Mouse (Mus musculus) kidney, postnatal 0 days (tissue): Measurements from ENCODE around the gene Naa20. TPM values are rescaled to one million over a fixed set of nuclear protein-coding genes. Genes with fewer than 3 reads are reported as not detected.

ENCODE experiments used
- ATAC-seq: fragments of 200-750 bp; cut with Nextera tagmentation; replicated peaks from 2 replicates; pipeline ENCODE4 v1.8.0; 2017; ENCODE audit warnings: low read depth, moderate number of reproducible peaks, moderate TSS enrichment, moderate library complexity; ENCODE audit not compliant: low FRiP score
- DNase-seq: peaks from one replicate; pipeline ENCODE4 v3.0.0-alpha.2; 2016; ENCODE audit warnings: low spot score
- H3K27ac ChIP-seq: fragments of 300-500 bp; sonication (generic); 2 replicates; pipeline ENCODE4 v1.5.1; 2014; ENCODE audit warnings: mild to moderate bottlenecking
- H3K27me3 ChIP-seq: fragments of 300-500 bp; sonication (generic); 2 replicates; pipeline ENCODE4 v1.6.1; 2014; ENCODE audit warnings: low read length, mixed read lengths; ENCODE audit not compliant: insufficient read depth
- H3K36me3 ChIP-seq: fragments of 300-500 bp; sonication (generic); 2 replicates; pipeline ENCODE4 v1.6.1; 2014; ENCODE audit warnings: low read length, mixed read lengths; ENCODE audit not compliant: insufficient read depth
- H3K4me1 ChIP-seq: fragments of 300-500 bp; sonication (generic); replicated peaks from 2 replicates; pipeline ENCODE4 v1.6.1; 2014; ENCODE audit warnings: antibody characterized with exemption, low read length, mixed read lengths; ENCODE audit not compliant: insufficient read depth
- H3K4me2 ChIP-seq: fragments of 300-500 bp; sonication (generic); 2 replicates; pipeline ENCODE4 v1.6.1; 2014; ENCODE audit warnings: mild to moderate bottlenecking, low read length, moderate library complexity, mixed read lengths
- H3K4me3 ChIP-seq: fragments of 300-500 bp; sonication (generic); replicated peaks from 2 replicates; pipeline ENCODE4 v1.5.1; 2014; ENCODE audit warnings: low read depth, low read length
- H3K9ac ChIP-seq: fragments of 300-500 bp; sonication (generic); 2 replicates; pipeline ENCODE4 v1.6.1; 2014; ENCODE audit warnings: low read depth, low read length
- H3K9me3 ChIP-seq: fragments of 300-500 bp; sonication (generic); replicated peaks from 2 replicates; pipeline ENCODE4 v1.6.1; 2016; ENCODE audit warnings: low read length, inconsistent platforms, mixed read lengths
- CTCF ChIP-seq: IDR thresholded peaks from 2 replicates; pipeline ENCODE4 v1.5.1; 2016; ENCODE audit warnings: antibody characterized with exemption, low read depth, mild to moderate bottlenecking, moderate library complexity
- WGBS: fragments of 180-500 bp; shearing (Covaris S2); extraction: QIAGEN DNeasy Blood & Tissue Kit; methylation state at CpG from one replicate; pipeline ENCODE4 v1.1.7; 2014; 5-methylcytosine and 5-hydroxymethylcytosine counted together
- polyA plus RNA-seq: library from polyadenylated mRNA; unstranded; fragments of >200 nt; fragmentation: Nextera tagmentation; extraction: Ambion mirVana; gene quantifications from 2 replicates; pipeline ENCODE4 v1.2.1, GENCODE M21; 2015

Naa20 gene
- polyA plus RNA-seq, 1 experiment from 2014 or later: 212 TPM

GRCm38 (mm10) chr2:145882398-145882797 lies 19.5 kb upstream of the Naa20 start:
- peaks cover 57% of the 10 kb centered on the region for H3K36me3 ChIP-seq
- peak; percentile 82 for TF ChIP-seq CTCF
- DNase-seq: peak; percentile 61

GRCm38 (mm10) chr2:145884036-145884912 lies 17.6 kb upstream of the Naa20 start:
- no peak for TF ChIP-seq CTCF
- no peaks in the 10 kb centered on the region for H3K27me3 ChIP-seq
- ATAC-seq: peak; percentile 54
- H3K27ac ChIP-seq: peak overlapping the region; percentile 78
- no peaks in the 10 kb centered on the region for H3K9me3 ChIP-seq
- H3K36me3 ChIP-seq: peaks cover 38% of the 10 kb centered on the region
- no peak overlapping the region for H3K4me3 ChIP-seq
- DNase-seq: peak; percentile 41
- H3K4me2 ChIP-seq: no peak overlapping the region
- 0 out of 2 replicates have a peak overlapping the region, but pooled peaks have one; percentile 13 for H3K9ac ChIP-seq
- peaks cover 15% of the 10 kb centered on the region; the same call in 1 of the 2 replicates for H3K4me1 ChIP-seq
- 28% methylated on average over 17 of the region's 17 CpGs for WGBS

More at GRCm38 (mm10) chr2:145882398-145882797, 19.5 kb upstream of the Naa20 start:
- 21% methylated on average over 2 of the region's 2 CpGs for WGBS
- peaks cover 10% of the 10 kb centered on the region; the same call in 1 of the 2 replicates for H3K4me1 ChIP-seq
- H3K4me3 ChIP-seq: no peak overlapping the region
- H3K4me2 ChIP-seq: no peak overlapping the region
- no peak overlapping the region for H3K27ac ChIP-seq
- no peaks in the 10 kb centered on the region for H3K9me3 ChIP-seq
- no peak for ATAC-seq
- H3K27me3 ChIP-seq: no peaks in the 10 kb centered on the region
- H3K9ac ChIP-seq: no peak overlapping the region

- Histone ChIP-seq H3K27me3 (no peaks in the 10 kb centered on the region), H3K36me3 (peaks cover 35% of the 10 kb centered on the region), H3K4me2 (no peak overlapping the region), H3K9me3 (no peaks in the 10 kb centered on the region), H3K9ac (no peak overlapping the region), H3K27ac (peak overlapping the region; percentile 78), H3K4me1 (peaks cover 15% of the 10 kb centered on the region; the same call in 1 of the 2 replicates), H3K4me3 (no peak overlapping the region)
- 37% methylated on average over 14 of the region's 14 CpGs for WGBS
- ATAC-seq (no peak), DNase-seq (peak; percentile 36)
- TF ChIP-seq CTCF: no peak
These were observed 16.8 kb upstream of the Naa20 start for GRCm38 (mm10) chr2:145884913-145885785.

GRCm38 (mm10) chr2:145887937-145888765 lies 13.7 kb upstream of the Naa20 start:
- H3K27me3 ChIP-seq: no peaks in the 10 kb centered on the region
- no peak overlapping the region for H3K9ac ChIP-seq
- no peaks in the 10 kb centered on the region for H3K9me3 ChIP-seq
- H3K4me2 ChIP-seq: no peak overlapping the region
- peaks cover 15% of the 10 kb centered on the region; the same call in 1 of the 2 replicates for H3K4me1 ChIP-seq
- ATAC-seq: peak; percentile 75; the same call in 1 of the 2 replicates
- WGBS: 44% methylated on average over 14 of the region's 14 CpGs
- DNase-seq: peak; percentile 79
- no peak overlapping the region for H3K4me3 ChIP-seq
- H3K27ac ChIP-seq: peak overlapping the region; percentile 74
- TF ChIP-seq CTCF: peak; percentile 61
- H3K36me3 ChIP-seq: 0 out of 2 replicates have a peak, but pooled peaks cover 29% of the 10 kb centered on the region

- peak overlapping the region; percentile 74 for H3K27ac ChIP-seq
- no peak overlapping the region for H3K4me2 ChIP-seq
- H3K27me3 ChIP-seq: no peaks in the 10 kb centered on the region
- H3K4me3 ChIP-seq: no peak overlapping the region
- no peak overlapping the region for H3K9ac ChIP-seq
- ATAC-seq (no peak), DNase-seq (no peak)
- 42% methylated on average over 6 of the region's 6 CpGs for WGBS
- H3K36me3 ChIP-seq: 0 out of 2 replicates have a peak, but pooled peaks cover 25% of the 10 kb centered on the region
- H3K4me1 ChIP-seq: peaks cover 15% of the 10 kb centered on the region; the same call in 1 of the 2 replicates
- no peak for TF ChIP-seq CTCF
- no peaks in the 10 kb centered on the region for H3K9me3 ChIP-seq
These were observed 13.0 kb upstream of the Naa20 start for GRCm38 (mm10) chr2:145888766-145889480.
